Mouse (Mus musculus): ENCODE results near the gene Cherp. TPM values are rescaled to one million over a fixed set of nuclear protein-coding genes. Genes with fewer than 3 reads are reported as not detected.

The Cherp gene
- total and polyA plus RNA-seq, 2 experiments = 5.3 to 22.7 TPM

DNA sequence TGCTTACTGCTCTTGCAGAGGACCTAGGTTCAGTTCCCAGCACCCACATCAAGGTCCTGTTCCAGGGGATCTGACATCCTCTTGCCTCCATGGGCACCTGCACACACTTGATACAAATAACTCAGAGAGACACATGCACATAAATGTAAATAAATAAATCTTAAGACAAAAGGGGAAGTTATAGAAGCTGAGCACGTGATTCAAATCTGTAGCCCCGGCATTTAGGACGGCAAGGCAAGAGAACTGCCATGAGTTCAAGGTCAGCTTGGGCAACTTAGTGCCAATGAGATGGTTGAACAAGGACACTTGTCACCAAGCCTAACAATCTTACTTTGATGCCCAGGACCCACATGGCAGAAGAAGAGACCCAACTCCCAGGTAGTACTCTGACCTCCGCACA lies 57.0 kb downstream of the Cherp start:
- WGBS = 82% methylated on average over 4 of the region's 4 CpGs
- no peak for DNase-seq (ENCODE audit: extremely low read depth, low read depth, low spot score)
- H3K9ac ChIP-seq (ENCODE audit: low read depth, low read length) = no peak overlapping the region
- TF ChIP-seq CTCF (IDR thresholded peaks at IDR 0.05; ENCODE audit: low read depth, low read length) (no peak), POLR2A (IDR thresholded peaks at IDR 0.05; ENCODE audit: extremely low read depth, insufficient read depth, low read length) (no peak)
- H3K79me2 ChIP-seq (ENCODE audit: control insufficient read depth, insufficient read depth, low read length) = peaks cover 55% of the 10 kb centered on the region
- peaks cover 40% of the 10 kb centered on the region for H3K4me1 ChIP-seq (ENCODE audit: control insufficient read depth, insufficient read depth, low read length)
- H3K36me3 ChIP-seq (ENCODE audit: control insufficient read depth, insufficient read depth, low read length) = no peaks in the 10 kb centered on the region
- no peaks in the 10 kb centered on the region for H3K27me3 ChIP-seq (ENCODE audit: control insufficient read depth, insufficient read depth, low read length)
- no peak overlapping the region for H3K27ac ChIP-seq (replicated peaks; ENCODE audit: insufficient read depth, low read depth, low read length)
- no peak overlapping the region for H3K4me3 ChIP-seq (ENCODE audit: insufficient read depth, low read depth, low read length)

DNA sequence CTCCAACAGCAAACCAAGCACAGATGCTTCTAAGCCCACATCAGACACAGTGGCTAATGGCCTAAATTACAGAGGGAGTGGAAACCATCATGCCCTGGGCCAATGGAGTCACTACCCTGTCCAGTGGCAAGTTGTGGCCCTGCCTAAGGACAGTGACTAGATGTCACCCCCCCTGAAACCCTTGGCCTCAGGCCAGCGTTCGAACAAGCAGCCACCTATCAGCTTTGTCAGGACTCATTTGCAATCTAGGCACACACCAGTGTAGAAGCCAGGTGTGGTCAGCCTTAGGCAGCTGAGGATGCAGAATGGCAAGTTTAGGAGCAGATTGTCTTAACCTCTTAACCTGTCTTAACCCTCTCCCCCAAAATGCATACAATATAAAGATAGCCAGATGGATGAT lies 59.8 kb downstream of the Cherp start:
- DNase-seq (ENCODE audit: extremely low read depth, low read depth, low spot score) = no peak
- TF ChIP-seq POLR2A (IDR thresholded peaks at IDR 0.05; ENCODE audit: extremely low read depth, insufficient read depth, low read length) = no peak
- TF ChIP-seq CTCF (IDR thresholded peaks at IDR 0.05; ENCODE audit: low read depth, low read length) = no peak
- Histone ChIP-seq H3K27ac (replicated peaks; ENCODE audit: insufficient read depth, low read depth, low read length) (no peak overlapping the region), H3K9ac (ENCODE audit: low read depth, low read length) (no peak overlapping the region), H3K36me3 (ENCODE audit: control insufficient read depth, insufficient read depth, low read length) (no peaks in the 10 kb centered on the region), H3K27me3 (ENCODE audit: control insufficient read depth, insufficient read depth, low read length) (no peaks in the 10 kb centered on the region), H3K4me1 (ENCODE audit: control insufficient read depth, insufficient read depth, low read length) (peaks cover 40% of the 10 kb centered on the region), H3K79me2 (ENCODE audit: control insufficient read depth, insufficient read depth, low read length) (peaks cover 77% of the 10 kb centered on the region), H3K4me3 (ENCODE audit: insufficient read depth, low read depth, low read length) (no peak overlapping the region)
- WGBS = 40% methylated on average over 2 of the region's 2 CpGs

DNA sequence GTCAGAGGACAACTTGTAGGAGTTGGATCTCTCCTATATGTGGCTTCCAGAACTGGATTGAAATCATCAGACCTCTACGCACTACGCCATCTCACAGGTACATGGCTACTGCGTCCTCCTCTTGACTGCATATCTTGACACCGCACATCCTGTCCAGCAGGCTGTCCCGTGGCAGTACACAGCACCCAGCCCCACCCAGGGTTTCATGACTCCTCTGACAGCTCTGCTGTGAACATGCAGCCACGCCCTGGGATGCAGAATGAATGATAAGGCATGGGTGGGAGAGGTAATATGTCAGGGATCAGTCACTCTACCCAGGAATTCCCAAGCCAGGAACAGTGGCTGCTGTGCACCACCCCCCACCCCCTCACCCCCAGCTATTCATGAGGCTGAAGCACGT lies 61.2 kb downstream of the Cherp start:
- no peak overlapping the region for H3K27ac ChIP-seq (replicated peaks; ENCODE audit: insufficient read depth, low read depth, low read length)
- H3K9ac ChIP-seq (ENCODE audit: low read depth, low read length) = no peak overlapping the region
- no peak for TF ChIP-seq CTCF (IDR thresholded peaks at IDR 0.05; ENCODE audit: low read depth, low read length)
- TF ChIP-seq POLR2A (IDR thresholded peaks at IDR 0.05; ENCODE audit: extremely low read depth, insufficient read depth, low read length) = no peak
- H3K27me3 ChIP-seq (ENCODE audit: control insufficient read depth, insufficient read depth, low read length) = no peaks in the 10 kb centered on the region
- no peaks in the 10 kb centered on the region for H3K36me3 ChIP-seq (ENCODE audit: control insufficient read depth, insufficient read depth, low read length)
- DNase-seq (ENCODE audit: extremely low read depth, low read depth, low spot score) = no peak
- H3K4me1 ChIP-seq (ENCODE audit: control insufficient read depth, insufficient read depth, low read length) = peaks cover 37% of the 10 kb centered on the region
- H3K4me3 ChIP-seq (ENCODE audit: insufficient read depth, low read depth, low read length) = no peak overlapping the region
- peaks cover 76% of the 10 kb centered on the region for H3K79me2 ChIP-seq (ENCODE audit: control insufficient read depth, insufficient read depth, low read length)
- 76% methylated on average over 7 of the region's 7 CpGs for WGBS

Other genes with a start within 250 kb of the Cherp start
- gene Ap1m1, start 235.2 kb downstream of the Cherp start, total RNA-seq (2014; rRNA removed) = 7.9 and 14.9 TPM in 2 replicates
- gene Ap1m1, start 235.2 kb downstream of the Cherp start, polyA plus RNA-seq (2012; rRNA removed) = 38.9 and 39.4 TPM in 2 replicates
- gene Gm10282, start 170.0 kb downstream of the Cherp start, total RNA-seq (2014; rRNA removed) = 0.54 and 1.0 TPM in 2 replicates
- 0.37 and 0.42 TPM in 2 replicates for gene Gm10282, start 170.0 kb downstream of the Cherp start, polyA plus RNA-seq (2012; rRNA removed)
- gene Klf2, start 156.2 kb downstream of the Cherp start, total RNA-seq (2014; rRNA removed) = 2.7 and 2.8 TPM in 2 replicates
- 4.4 and 6.0 TPM in 2 replicates for gene Klf2, start 156.2 kb downstream of the Cherp start, polyA plus RNA-seq (2012; rRNA removed)
- 9.0 and 9.5 TPM in 2 replicates for gene Eps15l1, start 53.8 kb downstream of the Cherp start, total RNA-seq (2014; rRNA removed)
- 8.7 and 13.0 TPM in 2 replicates for gene Eps15l1, start 53.8 kb downstream of the Cherp start, polyA plus RNA-seq (2012; rRNA removed)
- gene Calr3, start 31.4 kb downstream of the Cherp start, total RNA-seq (2014; rRNA removed) = 2.2 and 3.1 TPM in 2 replicates
- gene Calr3, start 31.4 kb downstream of the Cherp start, polyA plus RNA-seq (2012; rRNA removed) = 0.54 TPM in 2 replicates
- gene 1700030K09Rik, start 31.3 kb downstream of the Cherp start, total RNA-seq (2014; rRNA removed) = 1.8 and 2.1 TPM in 2 replicates
- 2.5 and 3.6 TPM in 2 replicates for gene 1700030K09Rik, start 31.3 kb downstream of the Cherp start, polyA plus RNA-seq (2012; rRNA removed)
- 20.0 and 26.5 TPM in 2 replicates for gene Slc35e1, start 17.4 kb upstream of the Cherp start, total RNA-seq (2014; rRNA removed)
- 55.6 and 59.8 TPM in 2 replicates for gene Slc35e1, start 17.4 kb upstream of the Cherp start, polyA plus RNA-seq (2012; rRNA removed)
- 1.3 and 1.8 TPM in 2 replicates for gene Med26, start 73.0 kb upstream of the Cherp start, total RNA-seq (2014; rRNA removed)
- gene Med26, start 73.0 kb upstream of the Cherp start, polyA plus RNA-seq (2012; rRNA removed) = 4.4 and 6.0 TPM in 2 replicates
- 32.4 and 33.4 TPM in 2 replicates for gene Smim7, start 95.9 kb upstream of the Cherp start, total RNA-seq (2014; rRNA removed)
- gene Smim7, start 95.9 kb upstream of the Cherp start, polyA plus RNA-seq (2012; rRNA removed) = 22.6 and 26.0 TPM in 2 replicates
- gene Tmem38a, start 96.8 kb upstream of the Cherp start, total RNA-seq (2014; rRNA removed) = 2.6 and 2.7 TPM in 2 replicates
- 3.0 and 3.5 TPM in 2 replicates for gene Tmem38a, start 96.8 kb upstream of the Cherp start, polyA plus RNA-seq (2012; rRNA removed)
- gene Nwd1, start 171.5 kb upstream of the Cherp start, total RNA-seq (2014; rRNA removed) = not detected in 2 replicates
- gene Nwd1, start 171.5 kb upstream of the Cherp start, polyA plus RNA-seq (2012; rRNA removed) = not detected in 2 replicates
- gene Sin3b, start 248.1 kb upstream of the Cherp start, total RNA-seq (2014; rRNA removed) = 47.9 and 59.7 TPM in 2 replicates
- gene Sin3b, start 248.1 kb upstream of the Cherp start, polyA plus RNA-seq (2012; rRNA removed) = 72.7 and 86.9 TPM in 2 replicates

All from liver, adult 2 months (tissue).